Mouse (Mus musculus) liver, embryonic 14.5 days (tissue): ENCODE measurements around the gene Rnf220.

Experiments used
- CTCF ChIP-seq: IDR thresholded peaks from 2 replicates; pipeline ENCODE4 v1.5.1; 2016; ENCODE audit warnings: antibody characterized with exemption, low read depth, control low read depth
- EP300 ChIP-seq: IDR thresholded peaks from 2 replicates; pipeline ENCODE4 v1.6.1; 2016; ENCODE audit warnings: antibody characterized with exemption, low read depth

GRCm38 (mm10) chr4:117473985-117474354 is 22.9 kb downstream of the Rnf220 start:
- TF ChIP-seq CTCF (no peak), EP300 (no peak)
